8 mouse cellular contexts compared by ENCODE assay signal in genomic region chr15:89209886-89210761, GRCm38 (mm10). TPM values are rescaled to one million over a fixed set of nuclear protein-coding genes. Genes with fewer than 3 reads are reported as not detected.
DNase-seq lines count a peak whose midpoint lies in the region; ATAC-seq and TF ChIP-seq lines count a peak whose summit lies in the region.

No protein-coding gene starts in this region.

- dilution Hi-C loops in CH12.LX (cut with MboI; ENCODE audit: extremely low pct_ligation_motif_present, extremely low pct_unique_long_range_greater_than_20kb, low sequenced_read_pairs) = no loop called here

- peak; percentile 11; the same call in 1 of the 2 replicates for TF ChIP-seq EP300 in CH12.LX (IDR thresholded peaks at IDR 0.05; ENCODE audit: low read length)
- no peak; the same call in 1 of the 2 replicates for TF ChIP-seq EP300 in heart, postnatal 0 days (IDR thresholded peaks at IDR 0.05; ENCODE audit: low read depth)
- peak; percentile 46; the same call in 1 of the 2 replicates for TF ChIP-seq EP300 in liver, postnatal 0 days (IDR thresholded peaks at IDR 0.05; ENCODE audit: low read depth)

- peaks cover 4% of the 10 kb centered on the region for H3K27me3 ChIP-seq in CH12.LX (replicated peaks)
- no peaks in the 10 kb centered on the region for H3K27me3 ChIP-seq in forebrain, embryonic 12.5 days
- H3K27me3 ChIP-seq in heart, postnatal 0 days (ENCODE audit: control insufficient read depth, insufficient read depth, low read length) = no peaks in the 10 kb centered on the region
- H3K27me3 ChIP-seq in liver, postnatal 0 days (ENCODE audit: insufficient read depth, low read length) = no peaks in the 10 kb centered on the region
- H3K27me3 ChIP-seq in neural tube, embryonic 14.5 days (ENCODE audit: control insufficient read depth, insufficient read depth, low read length) = no peaks in the 10 kb centered on the region

- H3K9me3 ChIP-seq in CH12.LX (replicated peaks; ENCODE audit: low read length) = no peaks in the 10 kb centered on the region
- no peaks in the 10 kb centered on the region for H3K9me3 ChIP-seq in forebrain, embryonic 12.5 days
- no peaks in the 10 kb centered on the region for H3K9me3 ChIP-seq in heart, postnatal 0 days (replicated peaks; ENCODE audit: control insufficient read depth, low read length)
- H3K9me3 ChIP-seq in liver, postnatal 0 days (ENCODE audit: low read length) = no peaks in the 10 kb centered on the region
- H3K9me3 ChIP-seq in neural tube, embryonic 14.5 days (ENCODE audit: control insufficient read depth, low read length) = no peaks in the 10 kb centered on the region

- in situ Hi-C loops in CH12.LX (cut with MboI; ENCODE audit: low pct_ligation_motif_present, low pct_unique_long_range_greater_than_20kb, low sequenced_read_pairs) = loop anchor here (5.0 to 25.0 kb wide), 3 partner anchors 38 to 248 kb away; partner anchors contain the start of genes Hdac10 and Ttll8

- TF ChIP-seq RAD21 in CH12.LX (IDR thresholded peaks at IDR 0.05; ENCODE audit: low read depth, low read length) = peak; percentile 86

- peak overlapping the region; percentile 50 for H3K9ac ChIP-seq in CH12.LX (ENCODE audit: insufficient read depth, low read depth)
- H3K9ac ChIP-seq in forebrain, embryonic 12.5 days = peak overlapping the region; percentile 47
- peak overlapping the region; percentile 24; the same call in 1 of the 2 replicates for H3K9ac ChIP-seq in heart, postnatal 0 days (replicated peaks; ENCODE audit: low read depth, low read length)
- peak overlapping the region; percentile 32 for H3K9ac ChIP-seq in liver, postnatal 0 days (replicated peaks)
- H3K9ac ChIP-seq in neural tube, embryonic 14.5 days (replicated peaks; ENCODE audit: low read depth, low read length) = peak overlapping the region; percentile 46; the same call in 1 of the 2 replicates

- peaks cover 4 to 28% of the 10 kb centered on the region in 2 experiments; a peak in 3 of 4 replicates for H3K4me1 ChIP-seq in CH12.LX (ENCODE audit: control insufficient read depth in 1 of 2, insufficient read depth in 2 of 2)
- peaks cover 22% of the 10 kb centered on the region for H3K4me1 ChIP-seq in forebrain, embryonic 12.5 days
- peaks cover 15% of the 10 kb centered on the region for H3K4me1 ChIP-seq in heart, postnatal 0 days (ENCODE audit: control insufficient read depth, insufficient read depth)
- H3K4me1 ChIP-seq in liver, postnatal 0 days (ENCODE audit: insufficient read depth) = peaks cover 20% of the 10 kb centered on the region
- H3K4me1 ChIP-seq in neural tube, embryonic 14.5 days (ENCODE audit: control insufficient read depth, insufficient read depth, low read length) = peaks cover 15% of the 10 kb centered on the region; the same call in 1 of the 2 replicates

- H3K27ac ChIP-seq in CH12.LX (ENCODE audit: insufficient read depth, low read depth) = peak overlapping the region; percentile 79
- H3K27ac ChIP-seq in forebrain, embryonic 12.5 days = peak overlapping the region; percentile 80
- H3K27ac ChIP-seq in heart, postnatal 0 days (ENCODE audit: low read depth) = peak overlapping the region; percentile 96
- peak overlapping the region; percentile 98 for H3K27ac ChIP-seq in liver, postnatal 0 days (ENCODE audit: low read depth)
- H3K27ac ChIP-seq in neural tube, embryonic 14.5 days (ENCODE audit: low read depth, low read length) = peak overlapping the region; percentile 77

- peaks cover 13% of the 10 kb centered on the region for H3K79me2 ChIP-seq in CH12.LX (replicated peaks; ENCODE audit: control insufficient read depth, extremely low read depth, insufficient read depth, poor library complexity, severe bottlenecking)

- H3K36me3 ChIP-seq in CH12.LX (replicated peaks in 1 of 2; ENCODE audit: control insufficient read depth in 1 of 2, insufficient read depth in 1 of 2, low read length in 1 of 2) = no peaks in the 10 kb centered on the region
- H3K36me3 ChIP-seq in forebrain, embryonic 12.5 days (replicated peaks) = no peaks in the 10 kb centered on the region
- no peaks in the 10 kb centered on the region for H3K36me3 ChIP-seq in heart, postnatal 0 days (replicated peaks; ENCODE audit: control insufficient read depth, insufficient read depth, low read length)
- no peaks in the 10 kb centered on the region for H3K36me3 ChIP-seq in liver, postnatal 0 days (replicated peaks; ENCODE audit: insufficient read depth, low read length)
- H3K36me3 ChIP-seq in neural tube, embryonic 14.5 days (ENCODE audit: control insufficient read depth, insufficient read depth, low read length) = no peaks in the 10 kb centered on the region

- H3K4me2 ChIP-seq in CH12.LX (ENCODE audit: insufficient read depth, low read depth, poor library complexity, severe bottlenecking) = peak overlapping the region; percentile 47
- peak overlapping the region; percentile 48 for H3K4me2 ChIP-seq in forebrain, embryonic 12.5 days
- H3K4me2 ChIP-seq in heart, postnatal 0 days (ENCODE audit: low read depth, low read length) = peak overlapping the region; percentile 91
- peak overlapping the region; percentile 87 for H3K4me2 ChIP-seq in liver, postnatal 0 days (ENCODE audit: low read depth, low read length)
- H3K4me2 ChIP-seq in neural tube, embryonic 14.5 days (ENCODE audit: low read depth, low read length) = peak overlapping the region; percentile 51

- peak overlapping the region; percentile 50 to 56 (median 54) for H3K4me3 ChIP-seq in CH12.LX (replicated peaks in 1 of 3; ENCODE audit: low read depth in 2 of 3, low read length in 2 of 3, poor library complexity in 1 of 3)
- peak overlapping the region; percentile 22 for H3K4me3 ChIP-seq in forebrain, embryonic 12.5 days (replicated peaks)
- peak overlapping the region; percentile 50 for H3K4me3 ChIP-seq in heart, postnatal 0 days (ENCODE audit: low read depth, low read length)
- H3K4me3 ChIP-seq in liver, postnatal 0 days (ENCODE audit: low read depth, low read length) = peak overlapping the region; percentile 98
- peak overlapping the region; percentile 21; the same call in 1 of the 2 replicates for H3K4me3 ChIP-seq in neural tube, embryonic 14.5 days (ENCODE audit: low read depth, low read length)

- peak; percentile 90 for DNase-seq in CH12.LX (ENCODE audit: extremely low read depth)
- peak; percentile 91 for DNase-seq in c-Kit-positive CD71-negative TER-119-negative erythroid progenitor cells, embryonic 14.5 days (ENCODE audit: low read depth)
- peak; percentile 87 for DNase-seq in heart, postnatal 0 days (ENCODE audit: low spot score)
- DNase-seq in large intestine, adult 2 months (ENCODE audit: low read depth, low spot score) = peak; percentile 78
- DNase-seq in liver, postnatal 0 days = peak; percentile 91
- DNase-seq in testis, postnatal 10 days (ENCODE audit: low spot score) = peak; percentile 95

- no peak for TF ChIP-seq POLR2A in CH12.LX (IDR thresholded peaks at IDR 0.05; ENCODE audit: low read depth, low read length)

- 24% methylated on average over 22 of the region's 22 CpGs for WGBS in forebrain, embryonic 12.5 days
- 10% methylated on average over 22 of the region's 22 CpGs for WGBS in heart, postnatal 0 days
- 4% methylated on average over 22 of the region's 22 CpGs for WGBS in large intestine, adult 2 months
- 14% methylated on average over 22 of the region's 22 CpGs for WGBS in liver, postnatal 0 days (ENCODE audit: insufficient replicate concordance)
- 24% methylated on average over 22 of the region's 22 CpGs for WGBS in neural tube, embryonic 14.5 days

- no peak for ATAC-seq in forebrain, embryonic 12.5 days (ENCODE audit: low FRiP score)
- ATAC-seq in heart, postnatal 0 days (ENCODE audit: insufficient read depth, low read depth) = peak; percentile 44
- ATAC-seq in liver, postnatal 0 days = peak; percentile 50
- ATAC-seq in neural tube, embryonic 14.5 days (ENCODE audit: low read depth) = peak; percentile 21; the same call in 1 of the 2 replicates

- peak; percentile 87 to 95 for TF ChIP-seq CTCF in CH12.LX (conservative IDR thresholded peaks at IDR 0.05 in 1 of 2, IDR thresholded peaks at IDR 0.05 in 1 of 2; ENCODE audit: low read depth in 2 of 2, low read length in 2 of 2)
- peak; percentile 76 for TF ChIP-seq CTCF in heart, postnatal 0 days (IDR thresholded peaks at IDR 0.05; ENCODE audit: low read depth)
- TF ChIP-seq CTCF in liver, postnatal 0 days (IDR thresholded peaks at IDR 0.05; ENCODE audit: low read depth) = peak; percentile 90

RNA-seq across cellular contexts. Expression of gene Ppp6r2, which starts 1.2 kb away (rescaled TPM):
- total RNA-seq in CH12.LX (2012; rRNA removed) (10.0 and 14.7 TPM in 2 replicates), CH12.LX (2014; rRNA removed) (5.8 and 8.7 TPM in 2 replicates)
- polyA plus RNA-seq in CH12.LX (2012; ENCODE audit: insufficient read length, low read depth) = 6.8 and 10.3 TPM in 2 replicates
- polyA plus RNA-seq in forebrain, embryonic 12.5 days (2016; fragmentation: Nextera tagmentation; extraction: Ambion mirVana) = 47.1 and 57.2 TPM in 2 replicates
- total RNA-seq in heart, postnatal 0 days (2014; rRNA removed; ENCODE audit: low replicate concordance) = 65.1 and 98.4 TPM in 2 replicates
- 27.4 and 27.7 TPM in 2 replicates for polyA plus RNA-seq in heart, postnatal 0 days (2015; fragmentation: Nextera tagmentation; extraction: Ambion mirVana)
- polyA plus RNA-seq in large intestine, adult 2 months (2012; rRNA removed) = 41.0 and 86.0 TPM in 2 replicates
- 13.9 and 18.1 TPM in 2 replicates for polyA plus RNA-seq in liver, postnatal 0 days (2015; fragmentation: Nextera tagmentation; extraction: Ambion mirVana)
- polyA plus RNA-seq in neural tube, embryonic 14.5 days (2014; fragmentation: Nextera tagmentation; extraction: Ambion mirVana) = 85.5 and 92.7 TPM in 2 replicates

RNA-seq across cellular contexts. Expression of gene Dennd6b, which starts 13.8 kb away (rescaled TPM):
- total RNA-seq in CH12.LX (2012; rRNA removed) = 6.6 and 9.0 TPM in 2 replicates
- 4.1 and 4.5 TPM in 2 replicates for total RNA-seq in CH12.LX (2014; rRNA removed)
- polyA plus RNA-seq in CH12.LX (2012; ENCODE audit: insufficient read length, low read depth) = 8.8 and 9.1 TPM in 2 replicates
- 38.8 and 44.0 TPM in 2 replicates for polyA plus RNA-seq in forebrain, embryonic 12.5 days (2016; fragmentation: Nextera tagmentation; extraction: Ambion mirVana)
- 15.2 and 19.2 TPM in 2 replicates for total RNA-seq in heart, postnatal 0 days (2014; rRNA removed; ENCODE audit: low replicate concordance)
- polyA plus RNA-seq in heart, postnatal 0 days (2015; fragmentation: Nextera tagmentation; extraction: Ambion mirVana) = 14.5 and 14.8 TPM in 2 replicates
- 10.8 and 11.2 TPM in 2 replicates for polyA plus RNA-seq in large intestine, adult 2 months (2012; rRNA removed)
- 2.6 and 2.7 TPM in 2 replicates for polyA plus RNA-seq in liver, postnatal 0 days (2015; fragmentation: Nextera tagmentation; extraction: Ambion mirVana)
- 83.0 and 94.5 TPM in 2 replicates for polyA plus RNA-seq in neural tube, embryonic 14.5 days (2014; fragmentation: Nextera tagmentation; extraction: Ambion mirVana)

RNA-seq across cellular contexts. Expression of gene Plxnb2, which starts 29.5 kb away (rescaled TPM):
- total RNA-seq in CH12.LX (2012; rRNA removed) (40.1 and 51.5 TPM in 2 replicates), CH12.LX (2014; rRNA removed) (2.7 and 2.9 TPM in 2 replicates)
- 4.3 and 4.5 TPM in 2 replicates for polyA plus RNA-seq in CH12.LX (2012; ENCODE audit: insufficient read length, low read depth)
- 174 and 182 TPM in 2 replicates for polyA plus RNA-seq in forebrain, embryonic 12.5 days (2016; fragmentation: Nextera tagmentation; extraction: Ambion mirVana)
- total RNA-seq in heart, postnatal 0 days (2014; rRNA removed; ENCODE audit: low replicate concordance) = 153 and 199 TPM in 2 replicates
- polyA plus RNA-seq in heart, postnatal 0 days (2015; fragmentation: Nextera tagmentation; extraction: Ambion mirVana) = 51.6 and 54.5 TPM in 2 replicates
- polyA plus RNA-seq in large intestine, adult 2 months (2012; rRNA removed) = 273 and 310 TPM in 2 replicates
- 27.2 and 29.7 TPM in 2 replicates for polyA plus RNA-seq in liver, postnatal 0 days (2015; fragmentation: Nextera tagmentation; extraction: Ambion mirVana)
- 66.4 and 100 TPM in 2 replicates for polyA plus RNA-seq in neural tube, embryonic 14.5 days (2014; fragmentation: Nextera tagmentation; extraction: Ambion mirVana)

Comparison
In these comparisons a context has a peak if more than half of its experiments do, and no peak if none do; other contexts are left out.
1. H3K4me3 ChIP-seq: peak in every context shown above with its lines; median percentile 98 in liver, postnatal 0 days; 54 in CH12.LX; 50 in heart, postnatal 0 days; 22 in forebrain, embryonic 12.5 days; 21 in neural tube, embryonic 14.5 days.